Mouse (Mus musculus) C2C12 (cell line): ENCODE measurements at regions not wholly inside any gene's neighbourhood (a gene's known extent, or its start where the extent isn't known, plus 50 kb on each side); places are given as distances from the start of the nearest gene placed in this dataset.

Experiments used
- CTCF ChIP-seq: IDR thresholded peaks from one replicate; pipeline ENCODE4 v1.5.1; 2011; ENCODE audit not compliant: control insufficient read depth, insufficient read depth, insufficient read length
- MAX ChIP-seq: IDR thresholded peaks from one replicate; pipeline ENCODE4 v1.6.1; 2011; ENCODE audit warnings: mild to moderate bottlenecking, control low read depth

DNA sequence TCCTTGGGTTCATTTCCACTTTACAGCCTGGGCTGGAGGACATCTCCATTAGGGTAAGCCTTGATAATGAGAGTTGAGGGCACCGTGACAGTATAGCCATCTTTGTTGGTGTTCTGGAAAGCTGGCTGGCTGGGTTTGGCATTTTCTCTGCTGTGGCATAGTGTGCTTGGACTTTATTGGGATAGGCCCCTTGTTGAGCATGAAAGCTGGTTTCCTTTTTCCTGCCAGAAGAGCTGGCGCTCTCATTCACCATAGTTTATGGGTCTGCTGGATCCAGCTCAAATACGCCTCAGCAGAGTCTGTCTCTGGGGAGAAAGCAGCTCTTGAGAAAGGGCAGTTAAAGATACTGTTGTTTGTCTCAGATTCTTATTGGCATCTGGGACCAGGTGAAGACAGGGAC, 300.0 kb downstream of the Emp1 start:
- TF ChIP-seq CTCF: no peak
- no peak for TF ChIP-seq MAX
